Mouse (Mus musculus) c-Kit-negative CD71-positive TER-119-positive erythroid progenitor cells, embryonic 14.5 days (primary cell): ENCODE data around the gene Aqr.
"Not testable (repeated sequence)": the region's sequence is repeated elsewhere in the genome, so short reads cannot be mapped to it uniquely, and the experiment has no call there.

Experiments used
- DNase-seq: peaks from one replicate; pipeline ENCODE4 v3.0.0-alpha.2; 2013; ENCODE audit warnings: low read depth, low spot score

Aqr gene

DNA sequence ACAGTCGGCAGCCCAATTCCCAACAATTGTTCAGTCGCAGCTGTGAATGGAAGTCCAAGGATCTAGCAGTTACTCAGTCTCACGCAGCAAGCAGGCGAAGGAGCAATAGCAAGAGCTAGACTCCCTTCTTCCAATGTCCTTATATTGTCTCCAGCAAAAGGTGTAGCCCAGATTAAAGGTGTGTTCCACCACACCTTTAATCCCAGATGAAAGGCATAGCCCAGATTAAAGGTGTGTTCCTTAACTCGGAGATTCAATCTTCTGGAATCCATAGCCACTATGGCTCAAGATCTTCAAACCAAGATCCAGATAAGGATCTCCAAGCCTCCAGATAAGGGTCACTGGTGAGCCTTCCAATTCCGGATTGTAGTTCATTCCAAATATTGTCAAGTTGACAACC is at the start of gene Aqr:
Gene Aqr, minus strand, starts transcription at position 101 of the 400 bp plus-strand sequence.
- not testable (repeated sequence) for DNase-seq

DNA sequence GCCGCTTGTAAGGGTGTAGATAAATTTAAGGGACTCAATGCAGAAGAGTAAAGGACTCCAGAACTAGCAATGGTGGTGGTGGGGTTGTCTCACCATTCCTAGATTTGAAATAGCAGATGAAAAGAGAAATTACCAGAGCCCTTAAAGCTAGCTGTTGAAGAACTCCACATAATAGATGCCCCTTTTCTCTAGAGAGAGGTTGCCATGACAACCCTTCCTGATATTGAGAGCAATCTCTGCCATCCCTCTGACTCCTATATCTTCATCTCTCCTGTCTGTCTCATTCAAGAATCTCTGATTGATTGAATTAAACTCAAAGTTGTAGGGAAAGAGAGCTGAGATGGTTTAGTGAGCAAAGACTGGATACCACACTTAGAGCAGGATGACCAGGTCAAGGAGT is 49.7 kb upstream of the Aqr start:
- no peak for DNase-seq

DNA sequence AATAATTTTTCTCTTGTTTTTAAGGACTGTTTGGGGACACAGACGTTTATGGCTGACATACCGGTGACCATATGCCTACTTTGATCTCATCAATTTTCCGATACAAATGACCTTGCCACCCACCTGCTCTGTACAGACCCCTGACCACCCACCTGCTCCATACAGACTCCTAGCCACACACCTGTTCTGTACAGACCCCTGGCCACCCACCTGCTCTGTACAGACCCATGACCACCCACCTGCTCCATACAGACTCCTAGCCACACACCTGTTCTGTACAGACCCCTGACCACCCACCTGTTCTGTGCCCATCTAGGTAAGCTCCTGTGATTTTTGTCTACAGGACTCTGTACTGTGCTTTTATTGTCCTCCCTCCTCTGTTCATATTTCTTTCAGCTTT is 48.8 kb upstream of the Aqr start:
- no peak for DNase-seq

DNA sequence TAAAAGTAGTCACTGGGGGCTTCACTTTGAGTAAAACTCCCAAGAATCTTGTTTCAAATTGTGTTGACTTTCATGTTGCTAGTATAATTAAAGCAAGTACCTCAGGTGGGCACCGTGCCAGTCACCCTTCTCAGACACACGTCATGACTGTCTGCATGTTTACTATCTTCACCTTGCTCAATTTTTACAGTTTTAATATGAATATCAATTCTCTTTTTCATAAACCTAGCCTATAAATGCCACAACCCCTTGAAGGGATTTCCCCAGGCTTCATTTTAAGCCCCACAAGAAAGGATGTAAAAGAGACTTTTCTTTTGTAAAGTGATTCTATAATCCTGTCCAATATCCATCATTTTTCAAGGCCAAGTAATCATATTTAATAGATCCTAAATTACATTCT is 44.4 kb upstream of the Aqr start:
- DNase-seq, result no peak

DNA sequence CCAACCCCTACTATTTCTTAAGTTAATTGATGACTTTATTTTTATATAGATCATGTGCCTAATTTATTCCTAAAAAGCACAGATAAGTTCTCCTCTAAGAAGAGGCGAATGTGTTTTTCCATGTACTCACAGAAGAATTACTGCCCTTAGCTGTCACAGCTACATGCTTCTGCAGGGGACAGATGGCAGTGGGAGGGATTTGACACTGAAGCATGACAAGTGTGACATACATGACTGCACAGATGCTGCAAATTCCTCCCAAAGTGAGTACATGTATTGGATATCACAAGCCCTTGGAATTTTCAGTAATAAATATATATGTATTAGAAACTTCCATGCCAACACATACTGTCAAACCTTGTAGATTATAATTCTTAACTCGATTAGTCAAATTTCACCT is 41.8 kb upstream of the Aqr start:
- DNase-seq, result no peak

DNA sequence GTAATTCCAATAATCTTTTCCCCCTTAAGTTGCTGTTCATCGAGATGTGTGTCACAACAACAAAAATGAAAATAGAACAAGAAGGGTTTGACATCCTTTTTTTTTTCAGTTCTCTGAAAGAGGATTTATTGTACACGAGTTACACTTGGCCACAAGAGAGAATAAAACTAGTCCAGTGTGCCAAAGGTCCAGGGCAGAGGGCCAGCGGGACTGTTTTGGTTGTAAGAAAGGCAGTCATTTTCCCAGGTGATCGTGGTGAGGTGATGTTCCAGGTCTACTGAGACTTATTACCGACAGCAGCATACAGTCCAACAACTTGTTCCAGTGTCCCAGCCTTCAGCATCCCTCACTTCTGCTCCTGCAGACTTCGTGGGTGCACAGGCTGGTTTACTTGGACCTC is 18.2 kb upstream of the Aqr start:
- DNase-seq, result no peak

DNA sequence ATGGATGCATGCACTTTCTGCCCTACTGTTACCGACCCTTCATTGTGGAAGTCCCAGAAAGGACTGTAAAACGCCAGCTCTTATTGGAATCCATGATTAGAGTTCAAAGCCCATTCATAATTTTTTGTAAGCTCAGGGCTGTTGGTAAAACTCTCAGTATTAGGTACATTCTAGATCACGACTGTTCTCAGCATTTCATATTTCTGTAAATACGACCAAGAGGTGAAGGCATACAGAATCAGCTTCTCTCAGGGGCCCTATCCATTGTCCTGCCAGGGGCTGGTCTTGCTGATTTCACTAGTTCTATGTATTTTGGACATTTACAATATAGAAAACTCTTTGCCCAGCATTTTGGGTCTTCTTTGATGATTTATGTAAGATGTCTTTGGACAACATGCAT is 14.8 kb upstream of the Aqr start:
- DNase-seq, result no peak

DNA sequence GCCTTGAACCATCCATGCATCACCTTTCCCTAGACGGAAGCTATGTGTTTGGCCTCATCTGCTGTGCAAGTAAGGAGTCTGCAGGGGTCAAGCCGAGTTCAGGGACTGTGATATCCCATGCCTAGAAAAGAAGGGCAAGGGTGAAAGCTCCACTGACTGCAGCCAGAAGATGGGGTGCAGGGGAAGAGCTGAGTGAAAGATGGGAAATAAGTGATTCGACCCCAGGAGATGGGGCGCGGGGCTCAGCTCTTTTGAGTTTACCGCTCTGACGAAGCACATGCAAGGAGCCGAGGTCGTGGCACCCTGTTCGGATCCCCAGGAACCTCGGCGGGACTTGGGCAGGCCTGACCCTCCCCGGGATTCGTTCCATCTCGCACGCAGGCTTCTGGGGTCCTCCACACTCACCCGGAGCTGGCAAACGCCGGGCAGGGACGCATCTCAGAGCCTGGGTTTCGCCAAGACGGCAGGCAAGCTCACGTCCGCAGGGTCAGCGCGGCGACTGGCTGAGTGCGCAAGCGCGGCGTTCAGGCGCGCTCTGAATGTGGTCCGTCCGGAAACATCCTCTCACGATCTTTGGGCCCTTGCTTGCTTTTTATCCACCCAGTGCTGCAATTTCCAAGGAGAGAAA is 14.2 kb upstream of the Aqr start, which contains the start of gene Zfp770:
Gene Zfp770, minus strand, starts transcription at position 538 of the 628 bp plus-strand sequence.
- DNase-seq, result peak; percentile 57

DNA sequence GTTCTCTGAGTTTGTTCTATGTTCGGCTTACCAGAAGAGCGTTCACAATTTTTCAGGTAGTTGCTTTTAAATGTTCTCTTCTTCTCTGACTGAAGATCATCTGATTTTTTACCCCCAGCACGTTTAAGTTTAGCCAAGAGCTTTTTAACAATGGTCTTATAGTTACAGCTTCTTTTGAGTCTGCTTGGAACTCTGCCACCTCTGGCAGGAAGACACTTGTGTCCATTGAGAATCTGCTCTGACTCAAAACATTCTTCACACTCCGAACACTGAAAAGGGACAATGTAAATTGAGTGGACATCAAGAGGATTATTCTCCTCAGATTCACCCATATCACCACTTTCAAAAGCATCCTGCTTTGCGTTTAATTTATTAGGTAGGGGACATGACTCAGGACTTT is 9.6 kb upstream of the Aqr start:
- no peak for DNase-seq

DNA sequence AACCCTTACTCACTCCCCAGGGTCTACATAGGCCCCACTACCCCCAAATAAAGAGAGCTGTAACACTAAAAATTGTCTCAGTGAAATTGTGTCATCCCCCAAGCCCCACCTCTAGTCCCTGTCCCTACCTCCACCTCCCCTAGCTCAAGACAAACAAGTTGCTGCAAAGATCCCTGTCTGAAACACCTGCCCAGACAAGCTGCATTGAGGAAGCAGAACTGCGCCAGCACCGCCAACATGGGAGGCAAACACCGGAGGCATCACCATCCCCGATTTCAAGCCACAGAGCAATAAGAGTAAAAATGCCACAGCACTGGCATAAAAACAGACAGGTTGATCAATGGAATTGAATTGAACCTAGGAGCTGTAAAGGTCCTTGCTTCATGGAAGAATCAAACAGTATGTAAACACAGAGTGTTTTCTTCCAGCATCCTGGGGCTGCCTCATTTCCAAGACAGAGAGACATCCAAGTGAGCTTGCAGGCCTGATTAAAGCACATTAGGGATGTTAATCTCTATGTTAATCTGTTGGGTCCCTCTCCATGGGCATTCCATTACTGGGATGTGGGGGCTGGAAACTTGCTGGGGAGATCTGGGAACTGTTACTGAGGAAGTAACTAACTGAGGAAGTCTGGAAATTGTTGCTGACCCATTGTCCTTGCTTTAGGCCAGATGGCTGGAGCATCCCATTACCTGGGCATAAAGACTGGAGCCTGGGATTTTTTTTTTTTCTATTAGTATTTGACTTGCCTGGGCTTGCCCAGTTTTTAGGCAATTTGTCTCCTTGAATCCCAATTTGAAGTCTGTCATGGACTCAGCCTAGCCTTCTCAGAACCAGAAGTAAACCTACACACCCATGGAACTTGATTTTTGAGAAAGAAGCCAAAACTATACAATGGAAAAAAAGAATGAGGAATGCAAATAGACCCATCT is 8.8 kb downstream of the Aqr start:
- DNase-seq, result no peak

DNA sequence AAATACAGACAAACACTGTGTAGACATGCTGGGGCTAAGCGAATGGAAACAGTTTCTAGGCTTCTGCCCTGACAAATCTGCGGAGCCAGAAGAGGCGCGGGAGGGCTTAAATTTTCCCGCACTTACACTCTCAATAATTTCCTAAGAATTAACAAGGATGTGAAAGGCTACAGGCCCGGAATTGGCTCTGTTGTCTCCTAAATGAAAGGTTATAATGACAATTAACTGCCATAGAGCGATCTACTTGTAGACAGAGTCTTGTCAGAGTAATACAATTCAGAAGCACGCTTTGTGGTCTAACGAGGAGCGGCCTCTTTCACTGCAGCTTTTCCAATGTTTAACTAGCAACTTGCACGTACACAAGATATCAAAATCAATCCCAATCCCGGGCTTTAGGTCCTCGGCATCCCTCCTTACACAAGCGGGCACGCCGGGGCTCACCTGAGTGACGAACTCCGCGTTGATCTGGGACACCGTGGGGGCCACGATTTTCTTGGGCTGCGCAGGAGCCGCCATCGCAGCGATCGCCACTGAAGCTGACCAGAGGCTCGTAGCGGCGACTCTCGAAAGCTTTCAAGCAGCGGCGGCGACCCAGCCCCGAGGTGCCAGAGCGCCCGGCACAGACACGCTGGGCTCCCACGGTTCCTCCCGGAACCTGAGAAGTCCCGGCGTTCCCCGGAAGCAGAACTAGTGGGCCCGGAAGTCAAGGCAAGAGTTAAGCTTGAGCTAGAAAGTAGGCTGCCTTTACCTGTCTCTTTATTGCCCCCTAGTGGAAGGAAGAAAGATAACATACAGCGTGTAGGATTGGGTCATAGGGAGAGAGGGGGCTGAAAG is 12.0 kb downstream of the Aqr start:
- DNase-seq, result peak; percentile 68

DNA sequence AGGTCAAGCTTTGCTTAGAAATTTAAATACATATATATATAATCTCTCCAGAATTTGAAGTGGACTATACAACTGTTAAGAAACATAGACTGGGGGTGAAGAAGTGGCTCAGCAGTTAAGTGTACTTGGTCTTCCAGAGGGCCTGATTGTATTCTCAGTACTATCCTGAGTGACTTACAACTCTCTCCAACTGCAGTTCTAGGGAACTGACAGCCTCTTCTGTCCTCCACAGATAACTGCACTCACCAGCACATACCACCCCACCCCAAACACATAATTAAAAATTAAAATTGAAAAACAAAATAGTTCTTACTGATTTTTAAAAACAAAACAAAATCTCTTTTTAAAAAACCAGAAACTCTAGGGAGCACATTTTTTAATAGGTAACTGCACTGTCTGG is 13.6 kb downstream of the Aqr start:
- no peak for DNase-seq

DNA sequence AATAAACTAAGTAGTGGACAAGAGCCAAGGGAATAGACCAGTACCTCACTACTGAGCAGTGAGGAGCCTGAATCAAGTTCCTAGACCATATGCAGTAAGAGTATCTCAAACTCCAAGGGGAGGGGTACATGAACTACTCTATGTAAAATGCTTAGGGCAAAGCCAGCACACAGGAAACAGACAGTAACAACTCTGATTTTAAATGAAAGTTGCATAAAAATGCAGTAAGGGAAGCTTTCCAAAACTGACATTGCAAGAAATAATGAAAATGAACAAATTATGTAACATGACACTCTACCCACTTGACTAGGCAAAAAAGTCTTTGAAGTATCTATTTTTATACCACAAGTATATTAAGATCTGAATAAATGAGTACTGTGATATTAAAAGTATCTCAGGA is 19.0 kb downstream of the Aqr start:
- no peak for DNase-seq

DNA sequence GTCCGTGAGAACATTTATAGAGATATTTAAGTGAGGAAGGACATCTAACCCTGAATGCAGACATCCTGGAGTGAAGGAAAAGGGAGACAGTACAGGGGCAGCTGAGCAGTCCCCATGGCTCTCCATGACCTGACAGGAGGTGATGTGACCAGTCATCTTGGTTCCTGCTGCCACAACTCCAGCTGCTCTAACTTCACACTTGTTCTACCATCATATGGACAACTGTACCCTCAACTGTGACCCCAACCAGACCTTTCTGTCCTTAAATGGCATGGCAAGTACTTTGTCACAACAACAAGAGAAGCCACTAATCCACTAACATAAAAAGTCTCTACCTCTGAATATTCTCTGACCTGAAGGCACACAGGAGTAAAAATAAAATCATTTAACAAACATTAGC is 24.8 kb downstream of the Aqr start:
- DNase-seq, result no peak

DNA sequence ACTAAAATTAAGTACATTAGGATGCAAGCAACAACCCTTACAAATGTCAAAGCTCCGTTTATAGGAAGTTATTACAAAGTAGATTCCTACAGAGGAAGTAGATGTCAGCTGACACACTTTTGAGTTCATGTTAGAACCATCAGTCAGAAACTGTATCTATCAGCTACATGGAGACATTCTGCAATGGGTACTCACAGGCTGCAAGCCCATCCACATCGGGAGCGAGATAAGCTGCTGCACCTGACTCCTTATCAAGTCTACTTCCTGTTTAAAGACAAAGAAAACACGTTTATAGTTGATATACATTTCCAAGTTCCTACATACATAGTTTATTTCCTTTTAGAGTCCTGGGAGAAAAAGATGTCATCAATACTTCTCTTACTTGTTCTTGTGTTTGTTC is 29.5 kb downstream of the Aqr start:
- no peak for DNase-seq

DNA sequence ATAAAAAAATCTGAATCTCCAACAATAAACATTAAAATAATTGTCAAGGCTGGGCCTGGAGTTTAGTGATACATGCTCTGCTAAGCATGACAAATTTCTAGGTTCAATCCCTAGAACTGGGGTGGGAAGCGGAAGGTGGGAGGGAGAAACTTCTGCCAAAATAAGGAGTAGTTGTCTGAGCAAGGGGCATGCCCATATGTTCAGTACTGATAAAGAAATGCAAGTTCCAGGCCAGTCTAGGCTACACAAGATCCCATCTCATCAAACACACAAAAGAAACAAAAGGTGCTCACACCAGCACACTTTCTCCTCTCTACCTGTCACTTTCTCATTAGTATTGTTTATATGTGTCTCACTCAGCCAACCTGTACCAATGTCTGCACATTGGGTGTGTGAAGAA is 30.2 kb downstream of the Aqr start:
- no peak for DNase-seq

DNA sequence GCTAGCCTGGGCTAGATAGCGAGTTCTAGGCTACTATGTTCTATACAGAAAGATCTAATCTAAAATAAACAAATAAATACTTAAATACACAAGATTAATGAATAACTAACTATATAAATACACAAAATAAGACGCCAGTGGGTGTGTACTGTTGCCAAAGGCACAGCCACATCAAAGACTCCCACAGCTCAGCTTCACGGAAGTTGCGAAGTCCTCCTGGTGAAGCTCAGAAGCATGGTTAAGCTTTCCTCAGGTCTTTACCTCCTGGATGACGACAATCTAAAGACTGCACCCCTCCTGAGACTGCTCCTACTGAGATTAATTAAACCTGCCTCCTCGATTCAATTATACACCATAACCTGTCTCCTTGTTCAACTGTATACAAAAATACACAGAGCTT is 33.6 kb downstream of the Aqr start:
- DNase-seq, result no peak

DNA sequence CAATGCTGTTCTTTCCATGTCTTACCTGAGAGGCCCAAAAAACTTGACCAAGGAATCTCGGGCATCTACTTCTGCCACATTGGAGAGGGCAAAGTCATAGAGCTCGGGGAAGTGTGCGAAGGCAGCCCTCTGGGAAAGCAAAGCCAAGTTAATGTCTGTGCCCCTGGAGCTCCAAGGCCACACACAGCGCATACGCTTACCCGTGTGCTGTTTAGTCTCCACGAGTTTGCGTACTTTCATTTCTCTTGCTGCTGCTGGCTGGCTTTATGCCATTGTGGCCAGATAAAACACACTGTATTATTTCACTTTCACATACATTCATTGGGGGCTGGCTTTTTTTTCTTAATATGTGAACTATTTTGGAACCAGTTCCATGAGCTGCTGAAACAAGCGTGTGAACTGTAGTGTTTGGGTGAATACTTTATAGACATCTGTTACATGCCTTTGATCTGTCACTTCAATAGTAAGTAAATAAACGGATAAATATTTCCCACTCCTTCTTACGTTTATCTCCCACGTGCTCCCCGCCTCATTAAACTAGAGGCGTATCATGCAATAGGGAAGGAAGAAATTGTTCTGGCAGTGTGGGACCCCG is 39.9 kb downstream of the Aqr start:
- no peak for DNase-seq

DNA sequence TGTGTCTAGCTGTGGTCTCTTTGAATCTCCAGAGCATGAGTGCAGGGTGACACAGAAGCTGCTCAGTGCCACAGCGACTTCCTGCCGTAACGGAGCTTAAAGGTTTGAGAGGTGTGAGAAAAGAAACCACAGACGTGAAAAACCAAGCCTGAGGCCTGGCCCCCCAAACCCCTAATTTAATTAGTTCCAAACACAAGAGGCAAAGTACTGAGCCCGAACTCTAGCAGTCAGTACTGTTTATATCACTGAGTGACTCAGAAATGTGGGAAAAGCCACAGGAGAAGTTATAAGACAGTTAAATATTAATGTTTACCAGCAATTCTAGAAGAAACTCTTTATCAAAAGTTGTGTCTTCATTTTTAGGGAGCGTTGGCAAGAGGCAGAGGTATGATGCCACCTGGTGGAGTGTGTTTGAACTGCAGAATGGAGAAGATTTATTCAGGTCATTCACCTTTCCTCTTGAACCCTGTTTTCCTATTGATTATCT is 41.5 kb downstream of the Aqr start:
- peak; percentile 12 for DNase-seq

DNA sequence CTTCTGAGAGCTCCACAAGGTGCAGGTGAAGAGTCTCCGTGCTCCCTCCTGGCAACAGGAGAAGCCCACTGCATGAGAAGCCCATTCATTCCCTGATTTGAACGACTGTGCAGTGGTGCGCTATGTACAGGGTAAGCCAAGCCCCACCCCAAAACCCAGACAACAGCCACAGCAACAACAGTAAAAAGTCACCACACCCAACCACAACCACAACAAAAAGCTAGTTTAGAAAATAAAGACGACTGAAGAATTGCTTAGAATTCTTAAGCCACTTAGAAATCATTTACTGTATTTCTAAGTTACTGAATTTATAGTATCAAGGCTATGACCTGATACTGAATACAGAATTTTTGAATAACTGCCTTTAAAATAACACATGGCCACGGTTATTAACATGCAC is 41.9 kb downstream of the Aqr start:
- DNase-seq, result no peak

DNA sequence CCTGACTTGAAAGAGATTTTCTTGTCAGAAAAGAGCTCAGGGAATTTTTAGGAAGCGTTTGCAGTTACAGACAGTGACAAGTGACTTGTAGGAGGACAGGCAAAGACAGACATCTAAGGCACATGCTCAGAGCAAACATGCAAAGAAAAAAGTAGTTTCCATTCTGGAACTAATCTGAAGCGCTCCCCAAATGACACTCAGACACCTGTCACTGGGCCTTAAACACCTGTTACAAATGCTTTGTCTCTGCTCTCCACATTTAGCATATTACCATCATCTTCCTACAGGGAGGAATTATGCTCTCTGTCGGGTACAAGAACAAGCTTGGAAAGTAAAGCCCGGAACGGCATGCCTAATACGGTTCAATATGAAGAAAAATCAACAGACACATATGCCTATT is 43.0 kb downstream of the Aqr start:
- no peak for DNase-seq

DNA sequence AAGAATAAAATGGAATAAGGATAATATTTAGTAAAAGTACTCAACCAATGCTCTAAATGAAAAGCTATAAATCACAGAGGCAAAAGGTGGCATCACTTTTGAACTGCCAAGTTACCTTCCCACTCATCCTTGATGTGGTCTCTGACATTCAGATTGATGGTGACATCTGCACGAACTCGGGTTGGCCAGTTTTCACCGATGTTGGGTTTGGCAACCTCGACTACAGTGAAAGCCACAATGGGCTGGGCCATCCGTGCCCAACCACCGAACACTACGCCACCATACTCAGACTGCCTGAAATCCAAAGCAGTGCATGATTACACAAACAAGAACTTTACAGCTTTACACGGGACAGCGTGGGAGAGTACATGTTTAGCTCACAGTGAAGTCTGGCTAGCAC is 50.1 kb downstream of the Aqr start:
- DNase-seq, result no peak
